Comparison of ENCODE assay signal across 13 mouse cellular contexts in the genomic region with DNA sequence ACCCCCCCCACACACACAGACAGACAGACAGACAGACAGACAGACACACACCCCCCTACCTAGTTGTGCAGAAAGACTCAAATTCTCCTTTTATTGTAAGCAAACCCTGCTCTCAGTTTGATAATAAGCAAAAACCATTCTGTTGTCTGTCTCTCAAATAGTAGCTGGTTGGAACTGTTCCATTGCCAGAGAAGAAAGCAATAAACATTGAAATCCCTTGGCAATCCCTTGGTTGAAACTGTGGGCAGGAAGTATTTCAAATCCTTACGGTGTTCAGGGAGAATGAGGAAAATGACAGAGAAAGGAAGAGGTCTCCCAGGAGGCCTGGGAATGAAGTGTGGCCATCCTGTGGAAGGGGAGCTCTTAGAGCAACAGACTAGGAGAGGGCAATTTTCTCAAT.
DNase-seq lines count a peak whose midpoint lies in the region; ATAC-seq and TF ChIP-seq lines count a peak whose summit lies in the region.
"Had no signal": no experiment of that assay in that cellular context is flagged by ENCODE, and none has a peak within 500 bp of the region (broad histone marks: within the 10 kb centered on the region; RNA-seq: fewer than 3 reads in every experiment).

No protein-coding gene starts in this region.

- H3K36me3 ChIP-seq in intestine, embryonic 16.5 days (ENCODE audit: control insufficient read depth, insufficient read depth, low read length) = no peaks in the 10 kb centered on the region
- H3K36me3 ChIP-seq in intestine, postnatal 0 days (ENCODE audit: control insufficient read depth, insufficient read depth) = no peaks in the 10 kb centered on the region
- H3K36me3 ChIP-seq in stomach, embryonic 14.5 days (ENCODE audit: control insufficient read depth, insufficient read depth, low read length) = no peaks in the 10 kb centered on the region
- no peaks in the 10 kb centered on the region for H3K36me3 ChIP-seq in stomach, postnatal 0 days (ENCODE audit: control insufficient read depth, insufficient read depth, low read length)
- 0 out of 2 replicates have a peak, but pooled peaks cover 2% of the 10 kb centered on the region for H3K36me3 ChIP-seq in forebrain, embryonic 14.5 days (ENCODE audit: control insufficient read depth, insufficient read depth, low read length)
- H3K36me3 ChIP-seq: stomach, embryonic 15.5 days had no signal

- no peak for ATAC-seq in intestine, embryonic 16.5 days
- no peak for ATAC-seq in intestine, postnatal 0 days
- ATAC-seq in stomach, embryonic 14.5 days (ENCODE audit: insufficient number of reproducible peaks, insufficient read depth, low FRiP score, low read depth) = no peak
- ATAC-seq in stomach, postnatal 0 days (ENCODE audit: low FRiP score, low TSS enrichment) = no peak
- no peak for ATAC-seq in forebrain, embryonic 14.5 days

- TF ChIP-seq EP300 in stomach, postnatal 0 days (optimal IDR thresholded peaks at IDR 0.05) = no peak

- no peak for DNase-seq in stomach, postnatal 0 days (ENCODE audit: low spot score)
- no peak for DNase-seq in forebrain, embryonic 14.5 days (ENCODE audit: low spot score)
- DNase-seq in gastrocnemius, adult 8-10 months (ENCODE audit: low spot score in 2 of 2) = no peak
- no peak for DNase-seq in B cell, adult 2 months
- DNase-seq: cerebellum, adult 2 months; gastrocnemius, postnatal 36 days; layer of hippocampus, adult 9-11 months had no signal

- H3K9ac ChIP-seq in intestine, embryonic 16.5 days (ENCODE audit: low read depth, low read length) = no peak overlapping the region
- no peak overlapping the region for H3K9ac ChIP-seq in intestine, postnatal 0 days (ENCODE audit: low read depth, low read length)
- H3K9ac ChIP-seq in stomach, embryonic 14.5 days (replicated peaks; ENCODE audit: low read depth, low read length) = no peak overlapping the region
- no peak overlapping the region for H3K9ac ChIP-seq in stomach, postnatal 0 days (ENCODE audit: low read length)
- H3K9ac ChIP-seq in forebrain, embryonic 14.5 days (ENCODE audit: low read length) = peak overlapping the region; percentile 6; the same call in 1 of the 2 replicates
- H3K9ac ChIP-seq: stomach, embryonic 15.5 days had no signal

- TF ChIP-seq POLR2A in olfactory bulb, adult 2 months (IDR thresholded peaks at IDR 0.05; ENCODE audit: insufficient read depth, low read depth, low read length) = no peak

- H3K27ac ChIP-seq in intestine, embryonic 16.5 days (ENCODE audit: low read length) = 0 out of 2 replicates have a peak overlapping the region, but pooled peaks have one; percentile 19
- no peak overlapping the region for H3K27ac ChIP-seq in intestine, postnatal 0 days (ENCODE audit: low read depth, low read length)
- peak overlapping the region; percentile 39; the same call in 1 of the 2 replicates for H3K27ac ChIP-seq in stomach, embryonic 14.5 days (ENCODE audit: low read length)
- no peak overlapping the region for H3K27ac ChIP-seq in stomach, postnatal 0 days (replicated peaks)
- H3K27ac ChIP-seq in forebrain, embryonic 14.5 days (ENCODE audit: low read depth, low read length) = 0 out of 2 replicates have a peak overlapping the region, but pooled peaks have one; percentile 58
- peak overlapping the region; percentile 23 for H3K27ac ChIP-seq in olfactory bulb, adult 2 months (ENCODE audit: insufficient read depth, low read depth, low read length)
- H3K27ac ChIP-seq: macrophage; stomach, embryonic 15.5 days had no signal

- H3K4me2 ChIP-seq in intestine, embryonic 16.5 days (ENCODE audit: low read depth, low read length) = no peak overlapping the region
- H3K4me2 ChIP-seq in intestine, postnatal 0 days (replicated peaks; ENCODE audit: low read depth) = no peak overlapping the region
- no peak overlapping the region for H3K4me2 ChIP-seq in stomach, embryonic 14.5 days (replicated peaks; ENCODE audit: low read depth, low read length)
- no peak overlapping the region for H3K4me2 ChIP-seq in stomach, postnatal 0 days (replicated peaks; ENCODE audit: low read depth)
- H3K4me2 ChIP-seq in forebrain, embryonic 14.5 days (ENCODE audit: low read length) = no peak overlapping the region
- H3K4me2 ChIP-seq: stomach, embryonic 15.5 days had no signal

- H3K27me3 ChIP-seq in intestine, embryonic 16.5 days (replicated peaks; ENCODE audit: control insufficient read depth, insufficient read depth, low read length) = no peaks in the 10 kb centered on the region
- no peaks in the 10 kb centered on the region for H3K27me3 ChIP-seq in intestine, postnatal 0 days (replicated peaks; ENCODE audit: control insufficient read depth, insufficient read depth, low read length)
- no peaks in the 10 kb centered on the region for H3K27me3 ChIP-seq in stomach, embryonic 14.5 days (ENCODE audit: control insufficient read depth, insufficient read depth, low read length)
- no peaks in the 10 kb centered on the region for H3K27me3 ChIP-seq in stomach, postnatal 0 days (ENCODE audit: control insufficient read depth, insufficient read depth, low read length)
- H3K27me3 ChIP-seq in forebrain, embryonic 14.5 days (replicated peaks; ENCODE audit: control insufficient read depth, insufficient read depth, low read length) = no peaks in the 10 kb centered on the region
- H3K27me3 ChIP-seq: stomach, embryonic 15.5 days had no signal

- no peaks in the 10 kb centered on the region for H3K9me3 ChIP-seq in intestine, embryonic 16.5 days (ENCODE audit: control insufficient read depth, low read length)
- no peaks in the 10 kb centered on the region for H3K9me3 ChIP-seq in intestine, postnatal 0 days (ENCODE audit: control insufficient read depth)
- no peaks in the 10 kb centered on the region for H3K9me3 ChIP-seq in stomach, embryonic 14.5 days (ENCODE audit: control insufficient read depth, low read depth, low read length)
- no peaks in the 10 kb centered on the region for H3K9me3 ChIP-seq in stomach, postnatal 0 days (ENCODE audit: control insufficient read depth, low read length)
- H3K9me3 ChIP-seq in forebrain, embryonic 14.5 days (replicated peaks; ENCODE audit: control insufficient read depth, low read length) = no peaks in the 10 kb centered on the region
- H3K9me3 ChIP-seq: stomach, embryonic 15.5 days had no signal

- H3K4me1 ChIP-seq in intestine, embryonic 16.5 days (ENCODE audit: control insufficient read depth, insufficient read depth, low read length) = peaks cover 19% of the 10 kb centered on the region
- no peaks in the 10 kb centered on the region; the same call in none of the 2 replicates for H3K4me1 ChIP-seq in intestine, postnatal 0 days (replicated peaks; ENCODE audit: control insufficient read depth, insufficient read depth, low read length)
- peaks cover 28% of the 10 kb centered on the region for H3K4me1 ChIP-seq in stomach, embryonic 14.5 days (ENCODE audit: control insufficient read depth, insufficient read depth, low read length)
- H3K4me1 ChIP-seq in stomach, postnatal 0 days (replicated peaks; ENCODE audit: control insufficient read depth, insufficient read depth) = peaks cover 6% of the 10 kb centered on the region; the same call in 1 of the 2 replicates
- peaks cover 34% of the 10 kb centered on the region for H3K4me1 ChIP-seq in forebrain, embryonic 14.5 days (ENCODE audit: control insufficient read depth, insufficient read depth, low read length)
- peaks cover 22% of the 10 kb centered on the region for H3K4me1 ChIP-seq in olfactory bulb, adult 2 months (ENCODE audit: control insufficient read depth, insufficient read depth, low read length)

- 33% methylated on average over 1 of the region's 1 CpGs for WGBS in intestine, embryonic 16.5 days
- 35% methylated on average over 1 of the region's 1 CpGs for WGBS in intestine, postnatal 0 days
- 29% methylated on average over 1 of the region's 1 CpGs for WGBS in stomach, embryonic 14.5 days
- WGBS in stomach, postnatal 0 days = 22% methylated on average over 1 of the region's 1 CpGs
- WGBS in forebrain, embryonic 14.5 days = 44% methylated on average over 1 of the region's 1 CpGs
- 26% methylated on average over 1 of the region's 1 CpGs for WGBS in olfactory bulb, adult 2 months

- no peak for TF ChIP-seq CTCF in intestine, postnatal 0 days (IDR thresholded peaks at IDR 0.05; ENCODE audit: low read depth)
- TF ChIP-seq CTCF in stomach, postnatal 0 days (IDR thresholded peaks at IDR 0.05; ENCODE audit: low read depth) = no peak
- no peak for TF ChIP-seq CTCF in olfactory bulb, adult 2 months (IDR thresholded peaks at IDR 0.05; ENCODE audit: insufficient read depth, low read depth, low read length)

- no peak overlapping the region for H3K4me3 ChIP-seq in intestine, embryonic 16.5 days (ENCODE audit: low read length)
- no peak overlapping the region for H3K4me3 ChIP-seq in intestine, postnatal 0 days (ENCODE audit: low read depth, low read length)
- no peak overlapping the region for H3K4me3 ChIP-seq in stomach, embryonic 14.5 days (ENCODE audit: low read depth, low read length)
- H3K4me3 ChIP-seq in stomach, postnatal 0 days (ENCODE audit: low read depth, low read length) = no peak overlapping the region
- H3K4me3 ChIP-seq in forebrain, embryonic 14.5 days (ENCODE audit: low read depth, low read length) = no peak overlapping the region
- H3K4me3 ChIP-seq in olfactory bulb, adult 2 months (ENCODE audit: insufficient read depth, low read depth, low read length) = no peak overlapping the region
- H3K4me3 ChIP-seq: stomach, embryonic 15.5 days had no signal

Comparison
In these comparisons a context has a peak if more than half of its experiments do, and no peak if none do; other contexts are left out.
1. H3K27ac ChIP-seq: peak in intestine, embryonic 16.5 days (single experiment), stomach, embryonic 14.5 days (single experiment), forebrain, embryonic 14.5 days (single experiment) and olfactory bulb, adult 2 months (single experiment); none in intestine, postnatal 0 days (single experiment) and stomach, postnatal 0 days (single experiment).